Mouse (Mus musculus): ENCODE measurements around the gene Esrrg.

- TF ChIP-seq CTCF (IDR thresholded peaks at IDR 0.05) (no peak), POLR2A (IDR thresholded peaks at IDR 0.05; ENCODE audit: insufficient read depth, low read depth, low read length) (no peak)
These were observed 228.3 kb downstream of the Esrrg start for GRCm38 (mm10) chr1:187836876-187837275.
